Mouse (Mus musculus) CD4-positive, CD25-positive, alpha-beta regulatory T cell, adult 2 months (primary cell): Measurements from ENCODE around the gene Atl1.

Source experiments
- DNase-seq: peaks from one replicate; pipeline ENCODE4 v3.0.0-alpha.2; 2012; ENCODE audit warnings: low read depth, low spot score

The Atl1 gene

GRCm38 (mm10) chr12:70015936-70016335 is 123.5 kb downstream of the Atl1 start:
- no peak for DNase-seq
